Mouse (Mus musculus) thymus, adult 2 months (tissue): ENCODE measurements around the gene Kcnab1. TPM values are rescaled to one million over a fixed set of nuclear protein-coding genes. Genes with fewer than 3 reads are reported as not detected.

Source experiments
- DNase-seq: peaks from one replicate; pipeline ENCODE4 v3.0.0; 2021
- H3K27ac ChIP-seq: fragments of 200-500 bp; 2 replicates; pipeline ENCODE4 v1.5.1; 2012; ENCODE audit warnings: low read length, control low read depth; ENCODE audit not compliant: control insufficient read depth, insufficient read depth
- H3K27me3 ChIP-seq: fragments of 200-500 bp; 2 replicates; pipeline ENCODE4 v1.6.1; 2012; ENCODE audit warnings: mild to moderate bottlenecking, low read length, moderate library complexity, mixed read lengths; ENCODE audit not compliant: control insufficient read depth, insufficient read depth
- H3K36me3 ChIP-seq: fragments of 200-500 bp; 2 replicates; pipeline ENCODE4 v1.6.1; 2012; ENCODE audit warnings: mild to moderate bottlenecking, low read length, moderate library complexity; ENCODE audit not compliant: control insufficient read depth, insufficient read depth
- H3K4me1 ChIP-seq: fragments of 200-500 bp; replicated peaks from 2 replicates; pipeline ENCODE4 v1.6.1; 2012; ENCODE audit warnings: low read length; ENCODE audit not compliant: control insufficient read depth, insufficient read depth
- H3K4me3 ChIP-seq: fragments of 200-500 bp; 2 replicates; pipeline ENCODE4 v1.5.1; 2012; ENCODE audit warnings: mild to moderate bottlenecking, low read length, control low read depth, moderate library complexity; ENCODE audit not compliant: control insufficient read depth, insufficient read depth
- CTCF ChIP-seq: fragments of 200-500 bp; IDR thresholded peaks from 2 replicates; pipeline ENCODE4 v1.5.1; 2012; ENCODE audit warnings: mild to moderate bottlenecking, control low read depth, low read length, moderate library complexity, borderline replicate concordance; ENCODE audit not compliant: control insufficient read depth, poor library complexity, insufficient read depth; ENCODE audit errors: extremely low read depth
- POLR2A ChIP-seq: fragments of 200-500 bp; IDR thresholded peaks from 2 replicates; pipeline ENCODE4 v1.6.1; 2012; ENCODE audit warnings: mild to moderate bottlenecking, low read length, control low read depth, moderate library complexity; ENCODE audit not compliant: control insufficient read depth, poor library complexity, insufficient read depth; ENCODE audit errors: extremely low read depth
- WGBS: fragments of 180-500 bp; shearing (Covaris S2); methylation state at CpG from one replicate; pipeline ENCODE4 v1.1.7; 2018; 5-methylcytosine and 5-hydroxymethylcytosine counted together
- polyA plus RNA-seq: library from polyadenylated mRNA; depleted of rRNA; stranded (reverse); fragments of >200 nt; gene quantifications from 2 replicates; pipeline ENCODE4 v1.2.3, GENCODE M21; 2012

Gene Kcnab1
- polyA plus RNA-seq, 1 experiment = 0.31 TPM

GRCm38 (mm10) chr3:65145152-65145551, 36.0 kb downstream of the Kcnab1 start:
- no peak for DNase-seq
- 88% methylated on average over 5 of the region's 5 CpGs for WGBS
- H3K4me1 ChIP-seq = no peaks in the 10 kb centered on the region
- no peaks in the 10 kb centered on the region for H3K27me3 ChIP-seq
- H3K27ac ChIP-seq = no peak overlapping the region
- no peaks in the 10 kb centered on the region for H3K36me3 ChIP-seq
- TF ChIP-seq POLR2A = no peak
- no peak for TF ChIP-seq CTCF
- H3K4me3 ChIP-seq = no peak overlapping the region

GRCm38 (mm10) chr3:65151808-65152207, 42.6 kb downstream of the Kcnab1 start:
- no peak for TF ChIP-seq CTCF
- TF ChIP-seq POLR2A = no peak
- Histone ChIP-seq H3K36me3 (no peaks in the 10 kb centered on the region), H3K27me3 (no peaks in the 10 kb centered on the region), H3K4me3 (no peak overlapping the region), H3K27ac (no peak overlapping the region), H3K4me1 (no peaks in the 10 kb centered on the region)
- DNase-seq = no peak
- 67% methylated on average over 1 of the region's 1 CpGs for WGBS

- H3K36me3 ChIP-seq = no peaks in the 10 kb centered on the region
- DNase-seq = no peak
- H3K4me3 ChIP-seq = no peak overlapping the region
- no peaks in the 10 kb centered on the region for H3K4me1 ChIP-seq
- H3K27me3 ChIP-seq = no peaks in the 10 kb centered on the region
- H3K27ac ChIP-seq = no peak overlapping the region
- no peak for TF ChIP-seq POLR2A
- no peak for TF ChIP-seq CTCF
- 89% methylated on average over 5 of the region's 5 CpGs for WGBS
Measured at GRCm38 (mm10) chr3:65172964-65173363, 63.8 kb downstream of the Kcnab1 start.

GRCm38 (mm10) chr3:65174564-65174963, 65.4 kb downstream of the Kcnab1 start:
- H3K4me1 ChIP-seq = no peaks in the 10 kb centered on the region
- H3K36me3 ChIP-seq = no peaks in the 10 kb centered on the region
- H3K4me3 ChIP-seq = no peak overlapping the region
- TF ChIP-seq POLR2A (no peak), CTCF (no peak)
- H3K27ac ChIP-seq = no peak overlapping the region
- DNase-seq = no peak
- H3K27me3 ChIP-seq = no peaks in the 10 kb centered on the region
- WGBS = 61% methylated on average over 12 of the region's 12 CpGs

GRCm38 (mm10) chr3:65175819-65176218, 66.6 kb downstream of the Kcnab1 start:
- TF ChIP-seq CTCF (no peak), POLR2A (no peak)
- 86% methylated on average over 4 of the region's 4 CpGs for WGBS
- Histone ChIP-seq H3K4me1 (no peaks in the 10 kb centered on the region), H3K4me3 (no peak overlapping the region), H3K27ac (no peak overlapping the region), H3K36me3 (no peaks in the 10 kb centered on the region), H3K27me3 (no peaks in the 10 kb centered on the region)
- DNase-seq = no peak

DNA sequence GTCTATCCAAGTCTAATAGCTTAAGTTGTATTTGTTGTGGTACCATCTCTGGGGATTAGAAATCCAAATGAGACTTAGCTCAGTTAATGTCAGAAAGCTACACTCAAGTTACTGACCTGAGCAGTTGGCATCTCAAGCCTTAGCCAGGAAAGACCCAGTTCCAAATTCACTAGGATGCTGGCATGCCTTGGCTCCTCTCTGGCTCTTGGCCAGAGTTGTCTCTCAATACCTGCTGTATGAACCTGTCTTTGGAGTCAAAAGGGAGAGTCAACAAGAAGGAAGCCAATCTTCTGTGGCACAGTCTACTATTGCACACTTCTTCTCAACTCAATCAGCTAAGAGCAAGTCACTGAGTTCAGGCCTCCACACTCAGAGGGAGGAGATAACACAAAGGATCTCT, 67.7 kb downstream of the Kcnab1 start:
- no peak overlapping the region for H3K27ac ChIP-seq
- no peak for DNase-seq
- H3K27me3 ChIP-seq = no peaks in the 10 kb centered on the region
- no peaks in the 10 kb centered on the region for H3K4me1 ChIP-seq
- TF ChIP-seq CTCF (no peak), POLR2A (no peak)
- H3K4me3 ChIP-seq = no peak overlapping the region
- no peaks in the 10 kb centered on the region for H3K36me3 ChIP-seq

GRCm38 (mm10) chr3:65187833-65188698, 78.9 kb downstream of the Kcnab1 start:
- no peaks in the 10 kb centered on the region for H3K4me1 ChIP-seq
- WGBS = 9% methylated on average over 7 of the region's 7 CpGs
- no peak overlapping the region for H3K27ac ChIP-seq
- no peak for DNase-seq
- H3K36me3 ChIP-seq = no peaks in the 10 kb centered on the region
- no peaks in the 10 kb centered on the region for H3K27me3 ChIP-seq
- no peak for TF ChIP-seq CTCF
- TF ChIP-seq POLR2A = no peak
- no peak overlapping the region for H3K4me3 ChIP-seq
